Mouse (Mus musculus) cerebellum, postnatal 36 days (tissue): ENCODE data around the gene Morc4.
A peak's percentile ranks its signal among the peaks of the same experiment; 100 is the strongest.

Experiments
- DNase-seq, 2 experiments: peaks; one replicate each; pipeline ENCODE4 v3.0.0; 2021 to 2022; ENCODE audit warnings: mixed read lengths in 2 of 2

Morc4 gene

DNA sequence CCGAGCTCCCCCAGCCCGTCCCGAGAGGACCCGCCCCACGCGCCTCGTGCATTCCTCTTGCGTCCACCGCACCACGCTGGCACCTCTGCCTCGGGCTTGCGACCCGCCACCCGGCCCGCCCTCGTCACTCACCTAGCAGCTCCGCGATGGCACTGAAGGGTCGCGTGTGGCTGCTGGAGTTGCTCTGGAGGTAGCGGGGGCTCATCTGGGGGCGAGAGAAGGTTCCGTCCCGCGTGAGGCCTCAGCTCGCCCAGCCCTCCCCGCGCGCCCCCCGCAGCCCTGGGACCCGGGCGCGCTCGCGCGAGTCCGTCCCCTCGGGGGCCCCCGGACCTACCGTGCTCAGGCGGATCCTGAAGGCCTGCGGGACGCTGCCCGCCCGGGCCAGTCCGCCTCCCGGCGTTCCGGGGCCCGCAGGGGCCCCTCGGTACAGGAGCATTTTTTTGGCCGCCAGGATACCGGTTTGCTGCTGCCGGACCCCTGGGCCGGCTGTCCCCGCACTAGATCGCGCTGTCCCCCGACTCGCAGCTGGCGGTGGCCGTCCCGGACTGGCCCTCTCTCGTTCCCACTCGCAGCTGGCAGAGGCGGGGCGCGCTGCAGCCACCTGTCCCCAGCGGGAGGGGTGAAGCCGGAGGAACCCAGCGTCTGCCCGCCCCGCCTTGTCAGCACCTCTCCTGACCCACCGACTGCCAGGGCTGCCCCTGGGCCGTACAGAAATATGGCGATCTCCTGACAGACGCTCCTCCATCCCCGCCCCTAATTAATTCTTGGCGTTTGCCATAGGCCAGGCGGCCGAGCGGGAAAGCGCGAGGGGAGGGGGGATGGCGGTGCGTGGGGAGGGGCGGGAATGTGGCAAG lies at the start of gene Morc4:
TSS of gene Morc4 (minus strand) at position 740 of the 854 bp plus-strand sequence.
- DNase-seq: peak; percentile 46 to 54

DNA sequence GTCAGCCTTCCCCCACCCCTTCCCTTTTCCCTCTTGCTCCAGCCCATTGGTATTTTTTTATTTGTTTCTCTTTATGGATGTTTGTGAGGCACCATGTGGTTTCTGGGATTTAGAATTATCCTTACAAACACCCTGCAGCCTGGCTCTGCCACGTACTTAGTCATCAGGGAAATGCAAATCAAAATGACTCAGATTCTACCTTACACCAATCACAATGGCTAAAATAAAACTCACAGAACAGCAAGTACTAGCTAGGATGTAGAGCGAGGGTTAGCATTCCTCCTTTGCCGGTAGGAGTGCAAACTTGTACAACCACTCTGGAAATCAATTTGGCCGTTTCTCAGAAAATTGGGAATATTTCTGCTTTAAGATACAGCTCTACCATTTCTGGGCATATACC lies 49.1 kb upstream of the Morc4 start:
- DNase-seq: no peak

DNA sequence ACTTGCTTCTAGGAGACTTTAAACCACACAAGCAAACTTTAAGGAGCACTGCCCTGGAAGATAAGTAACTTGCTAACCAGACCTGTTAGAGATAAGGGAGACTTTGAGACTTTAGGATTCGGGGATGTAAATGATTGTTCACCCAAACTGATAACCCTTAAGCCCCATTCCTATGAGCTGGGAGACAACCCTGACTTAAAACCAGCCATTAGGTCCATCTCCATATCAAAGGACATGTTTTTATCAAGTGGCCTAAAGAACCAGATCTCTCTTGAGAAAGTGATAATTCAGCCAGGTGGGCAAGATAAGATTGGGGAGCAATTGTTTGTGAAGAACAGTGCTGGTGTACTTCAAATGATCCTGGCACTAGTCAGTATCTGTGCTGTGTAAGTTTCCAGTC lies 19.9 kb upstream of the Morc4 start:
- DNase-seq: no peak

DNA sequence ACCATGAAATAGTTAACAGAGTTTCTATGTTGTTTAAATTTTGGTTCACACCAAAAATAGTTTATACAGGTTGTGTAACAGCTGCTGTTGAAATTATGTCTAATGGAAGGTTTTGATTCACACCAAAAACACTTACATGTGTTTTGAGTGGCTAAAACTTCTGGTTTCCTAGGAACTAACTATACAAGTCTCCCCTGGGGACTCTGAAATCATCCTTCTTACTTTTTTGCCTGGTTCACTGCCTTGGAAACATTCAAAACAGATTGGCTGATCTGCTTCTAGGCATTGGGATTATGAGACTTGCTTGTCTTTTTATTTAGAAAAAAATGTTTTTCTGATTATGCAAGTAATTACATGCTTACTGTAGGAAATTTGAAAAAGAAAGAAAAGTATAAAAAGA lies 11.7 kb upstream of the Morc4 start:
- DNase-seq: no peak

DNA sequence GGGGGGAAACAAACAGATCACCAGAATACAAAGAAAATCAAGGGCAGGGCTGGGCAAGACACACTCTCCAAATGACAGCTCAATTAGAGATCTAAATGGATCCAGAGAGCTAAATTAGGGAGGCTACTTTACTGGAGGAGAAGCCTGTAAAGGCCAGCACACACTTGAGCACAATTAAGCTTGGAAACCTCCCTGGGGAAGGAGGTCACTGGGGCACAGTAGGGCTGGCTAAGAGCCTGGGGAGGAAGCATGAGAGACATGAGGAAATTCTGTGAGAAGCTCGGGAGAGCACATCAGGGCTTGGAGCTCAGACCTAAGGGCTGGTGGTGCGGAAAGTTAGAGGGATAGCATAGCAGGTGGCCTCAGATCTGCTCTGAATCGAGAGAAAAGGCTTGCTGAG lies 6.5 kb upstream of the Morc4 start:
- DNase-seq: no peak

DNA sequence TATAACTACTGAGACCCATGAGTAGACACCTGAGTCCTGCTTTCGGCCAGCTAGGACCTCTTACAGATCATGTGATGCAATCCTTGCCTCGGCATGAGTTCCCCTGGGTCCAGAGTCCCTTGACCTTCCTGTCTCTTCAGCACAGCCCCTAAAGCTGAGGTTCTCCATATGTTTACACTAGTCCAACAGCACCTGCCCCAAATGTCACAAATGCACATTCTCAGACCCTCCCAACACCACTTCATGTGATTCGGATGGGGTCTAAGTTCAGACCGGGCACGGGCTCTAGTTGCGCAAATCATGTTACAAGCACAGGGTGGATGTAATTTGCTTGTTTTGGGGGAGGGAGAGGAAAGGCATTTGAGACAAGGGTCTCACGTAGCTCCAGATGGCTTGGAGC lies 5.6 kb upstream of the Morc4 start:
- no peak for DNase-seq

DNA sequence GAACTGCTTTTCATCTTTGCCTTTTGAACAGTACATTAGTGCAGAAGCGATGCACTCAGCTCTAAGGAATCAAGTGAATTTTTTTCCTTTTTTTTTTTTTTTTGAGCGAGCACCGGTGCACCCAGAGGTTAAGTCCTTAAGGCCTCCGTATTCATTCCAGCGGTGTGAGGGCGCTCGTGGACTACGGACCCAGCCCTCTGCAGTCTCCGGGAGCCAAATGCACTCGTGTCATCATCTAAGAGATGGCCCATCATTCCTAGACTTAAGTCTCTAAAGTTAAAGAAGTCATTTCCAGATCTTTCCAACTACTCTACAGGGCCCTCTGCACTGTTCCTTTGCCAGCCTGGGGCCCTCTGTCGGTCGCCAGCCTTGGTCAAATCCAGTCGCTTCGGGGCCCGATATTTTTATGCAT lies 1.2 kb downstream of the Morc4 start:
- peak; percentile 5 to 6 for DNase-seq

DNA sequence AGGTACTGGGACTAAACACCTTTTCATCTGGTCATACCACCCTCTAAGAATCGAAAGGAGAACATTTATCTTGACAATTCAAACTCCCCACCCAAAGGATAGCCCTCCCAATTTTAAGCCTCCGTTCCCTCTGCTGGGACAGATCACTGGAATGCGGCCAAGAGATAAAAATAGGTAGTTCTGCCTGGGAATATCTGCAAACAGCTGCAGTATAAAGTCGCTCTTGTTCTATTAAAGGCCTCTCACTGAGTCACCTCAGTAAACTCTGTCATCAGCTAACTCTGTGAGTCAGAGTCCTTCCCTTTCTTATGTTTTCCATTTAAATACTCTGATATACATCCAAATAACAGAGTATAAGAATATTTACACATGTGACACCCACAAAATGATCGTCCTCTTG lies 12.1 kb downstream of the Morc4 start:
- no peak for DNase-seq

DNA sequence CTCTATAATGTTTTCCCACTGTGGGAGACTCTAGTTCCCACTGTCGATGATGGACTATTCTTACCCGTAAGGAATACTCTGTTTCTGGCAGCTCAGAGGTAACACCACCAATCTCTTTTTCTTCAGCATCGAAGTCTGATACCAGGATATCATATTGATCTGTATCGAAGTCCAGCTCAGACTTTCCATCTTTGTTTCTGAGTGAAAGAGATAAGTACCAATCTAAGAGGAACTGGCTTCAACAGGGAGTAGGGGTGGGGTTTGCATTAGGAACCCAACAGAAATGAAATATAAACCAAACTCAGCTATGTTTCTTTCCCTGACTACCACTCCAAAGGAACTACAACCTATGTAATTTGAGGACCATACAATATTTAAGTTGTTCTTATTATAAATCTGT lies 16.7 kb downstream of the Morc4 start:
- DNase-seq: no peak

DNA sequence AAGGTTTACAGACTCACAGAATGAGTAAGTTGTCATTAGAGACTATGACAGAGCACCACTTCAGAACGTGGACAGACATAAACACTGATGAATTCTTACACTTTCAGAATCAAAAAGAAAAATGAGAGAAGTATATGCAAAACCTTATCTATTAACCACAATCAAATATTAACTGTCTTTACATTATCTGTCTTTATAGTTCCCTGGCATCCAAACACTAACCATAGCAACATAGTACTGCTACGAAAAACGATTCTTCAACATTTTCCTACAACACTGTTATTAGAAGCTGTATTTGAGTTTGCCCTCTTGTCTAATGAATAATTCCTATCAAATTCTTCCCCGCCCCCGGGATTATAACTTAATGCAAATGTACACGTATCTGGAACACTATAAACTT lies 30.4 kb downstream of the Morc4 start:
- no peak for DNase-seq

DNA sequence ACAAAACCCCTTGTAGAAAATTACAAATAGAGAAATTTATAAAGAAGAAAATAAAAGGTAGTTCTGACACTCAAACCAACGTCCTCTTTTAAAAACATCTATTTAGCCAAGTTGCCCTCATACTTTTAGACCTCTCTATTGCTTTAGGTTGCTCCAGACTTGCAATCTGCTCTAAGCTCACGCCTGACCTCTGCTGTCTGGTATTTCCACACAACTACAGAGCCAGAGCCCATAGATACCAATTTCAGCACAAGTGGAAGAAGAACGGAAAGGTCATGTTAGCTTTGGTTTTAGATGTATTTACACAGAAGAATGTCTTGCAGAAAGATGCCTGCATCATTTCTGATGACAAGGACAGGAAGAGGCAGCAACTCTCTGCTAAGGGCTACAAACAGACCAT lies 32.4 kb downstream of the Morc4 start:
- no peak for DNase-seq

DNA sequence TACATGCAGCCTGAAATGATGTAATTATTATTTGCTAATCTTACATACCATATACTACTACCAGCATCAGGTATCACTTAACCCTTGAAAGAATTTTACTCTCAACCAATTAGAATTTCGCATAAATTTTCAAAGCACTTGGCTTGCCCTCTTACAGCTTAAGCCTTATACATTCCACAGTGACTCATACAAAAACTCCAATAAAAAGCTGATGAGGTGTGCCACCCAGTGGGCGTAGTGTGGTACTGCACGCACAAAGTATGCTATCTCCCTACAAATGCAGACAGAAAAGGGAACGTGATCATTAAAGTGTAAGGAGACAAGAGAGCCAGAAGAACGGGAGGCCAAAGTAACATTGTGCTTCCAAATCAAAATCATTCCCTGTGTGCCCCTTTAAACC lies 39.0 kb downstream of the Morc4 start:
- DNase-seq: peak; percentile 42 to 58

DNA sequence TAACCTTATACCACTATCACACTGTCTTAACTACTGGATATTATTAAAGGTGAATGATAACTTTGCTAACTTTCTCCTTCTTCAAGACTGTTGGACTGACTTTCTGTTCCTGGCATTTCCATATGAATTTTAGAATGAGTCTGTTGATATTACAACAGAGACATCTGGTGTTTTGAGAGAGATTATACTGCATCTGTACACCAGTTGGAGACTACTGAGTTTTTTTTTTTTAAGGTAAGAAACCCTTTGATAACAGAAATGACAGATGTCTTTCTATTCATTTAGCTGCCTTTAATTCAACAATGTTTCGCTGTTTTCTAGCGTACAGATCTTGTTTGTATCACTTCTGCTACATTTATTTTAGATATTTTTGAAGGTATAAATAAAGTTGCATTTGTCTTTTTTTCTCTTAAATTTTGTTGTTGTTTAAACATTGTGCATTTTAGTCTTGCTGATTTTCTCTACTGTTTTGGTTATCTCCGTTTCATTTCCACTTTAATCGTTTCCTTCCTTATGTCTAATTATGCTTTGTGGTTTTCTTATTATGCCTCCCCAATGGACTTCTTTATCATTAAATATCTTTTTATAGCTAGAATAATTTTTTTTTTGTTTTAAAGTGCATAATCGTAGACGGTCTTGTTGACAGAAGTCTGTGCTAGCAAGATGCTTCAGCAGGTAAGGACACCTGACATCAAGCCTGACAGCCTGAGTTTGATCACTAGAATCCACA lies 42.9 kb downstream of the Morc4 start:
- no peak for DNase-seq

DNA sequence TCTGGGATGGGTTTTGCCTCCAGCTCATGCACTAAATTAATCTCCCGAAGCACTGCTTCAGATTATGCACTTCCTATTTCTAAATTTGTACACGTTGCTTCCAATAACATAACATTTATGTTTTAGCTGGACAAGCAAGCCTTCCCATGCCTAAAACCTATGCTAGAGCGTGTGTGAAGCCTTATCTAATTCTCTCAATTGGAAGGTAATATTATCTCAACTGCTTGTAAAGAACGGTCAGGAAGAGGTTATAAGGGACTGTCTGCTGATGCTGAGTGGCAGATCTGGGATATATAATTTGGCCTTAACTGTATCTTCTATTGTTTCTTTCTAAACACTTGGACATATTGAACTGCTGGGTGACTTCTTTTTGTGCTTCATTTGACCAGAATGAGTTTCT lies 44.6 kb downstream of the Morc4 start:
- no peak for DNase-seq

DNA sequence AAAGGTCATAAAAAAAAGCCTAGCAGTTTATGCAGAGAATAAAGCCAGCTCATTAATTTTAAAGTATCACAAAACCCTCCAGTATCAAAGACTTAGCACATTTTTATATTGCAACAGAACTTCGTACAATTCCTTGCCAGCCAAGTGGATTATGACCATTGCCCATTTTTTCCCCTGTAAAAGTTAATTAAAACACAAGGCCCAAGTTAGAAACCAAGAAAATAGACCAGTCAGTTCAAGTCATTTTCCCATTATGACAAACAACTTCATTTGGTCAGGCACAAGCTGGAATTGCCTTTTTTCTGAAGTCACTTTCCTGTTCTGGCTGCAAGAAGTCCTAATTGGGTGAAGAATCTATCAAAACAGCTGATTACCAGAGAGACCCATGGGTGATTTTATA lies 46.1 kb downstream of the Morc4 start:
- no peak for DNase-seq

DNA sequence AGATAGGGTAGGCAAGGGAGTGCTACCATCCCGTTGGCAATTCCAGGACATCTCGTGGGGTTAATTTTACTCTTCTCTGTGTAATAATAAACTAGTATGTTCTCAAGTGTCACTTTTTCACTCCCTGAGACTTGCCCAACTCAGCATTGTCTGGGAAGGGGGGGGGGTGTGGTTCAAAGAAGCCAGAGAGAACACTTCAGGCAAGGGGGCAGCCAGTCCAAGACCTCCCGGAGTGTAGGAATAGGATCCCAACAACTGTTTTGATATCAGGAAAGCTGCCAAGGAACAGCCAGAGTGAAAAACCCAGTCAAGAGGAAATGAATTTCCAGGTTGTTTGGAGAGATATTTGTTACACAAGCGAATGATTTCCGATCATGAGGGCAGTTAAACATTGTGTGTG lies 56.3 kb downstream of the Morc4 start:
- DNase-seq: no peak

DNA sequence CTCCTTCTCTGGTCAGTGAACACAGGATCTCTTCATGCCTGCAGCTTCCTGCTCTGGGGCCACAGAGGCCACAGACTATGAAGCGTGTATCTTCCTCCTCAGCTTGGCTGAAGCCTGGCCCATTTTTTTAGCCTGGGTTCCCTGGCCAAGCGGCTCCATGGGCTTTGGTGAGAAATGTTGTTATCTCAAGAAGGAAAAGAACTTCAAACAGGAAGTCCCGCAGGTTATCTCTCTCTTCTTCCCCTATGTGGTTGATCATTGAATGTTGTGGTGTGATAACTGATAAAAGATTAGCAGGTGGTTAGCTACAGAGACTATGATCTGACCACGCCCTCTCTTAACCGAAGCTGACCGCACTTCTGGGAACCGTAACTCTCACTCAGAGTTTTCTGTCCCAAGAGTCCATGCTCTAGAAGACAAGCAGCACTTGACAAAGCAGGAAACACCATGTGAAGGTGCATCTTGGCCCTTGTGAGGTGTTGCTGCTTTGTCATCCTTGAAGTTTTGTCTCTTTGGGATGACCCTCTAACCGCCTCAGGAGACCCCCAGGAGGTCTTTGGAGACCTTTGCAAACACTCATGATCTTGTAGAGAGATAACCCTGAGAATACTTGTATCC lies 57.4 kb downstream of the Morc4 start:
- no peak for DNase-seq

DNA sequence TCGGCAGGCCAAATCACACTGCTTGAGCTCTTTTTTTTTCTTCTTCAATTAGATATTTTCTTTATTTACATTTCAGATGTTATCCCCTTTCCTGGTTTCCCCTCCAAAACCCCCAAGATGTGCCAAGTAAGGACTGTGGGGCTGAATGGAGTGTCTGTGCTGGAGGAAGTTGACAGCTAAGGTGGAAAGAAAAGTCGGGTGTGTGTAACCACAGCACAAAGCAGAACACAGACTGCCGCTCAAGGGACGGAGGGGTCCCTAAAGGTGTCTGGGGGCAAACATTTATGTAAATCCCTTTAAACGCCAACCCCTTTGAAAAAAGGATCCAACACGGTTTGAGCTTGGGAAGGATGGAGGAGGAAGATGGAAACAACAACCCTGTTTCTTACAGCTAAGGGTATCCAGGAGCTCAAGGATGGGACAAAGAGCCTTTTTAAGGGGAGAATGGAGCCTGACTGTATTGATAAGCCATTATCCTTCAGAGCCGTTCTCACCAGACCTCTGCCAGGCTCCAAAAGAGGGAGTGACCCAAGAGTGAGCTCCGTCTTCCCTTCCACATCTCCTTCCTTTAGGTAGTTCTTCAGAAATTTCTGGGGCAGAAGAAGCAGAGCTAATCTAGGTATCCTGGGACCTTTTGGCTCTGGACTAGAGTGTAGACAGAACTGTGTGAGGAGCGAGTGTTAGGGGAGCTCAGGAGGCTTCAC lies 58.0 kb downstream of the Morc4 start:
- no peak for DNase-seq

DNA sequence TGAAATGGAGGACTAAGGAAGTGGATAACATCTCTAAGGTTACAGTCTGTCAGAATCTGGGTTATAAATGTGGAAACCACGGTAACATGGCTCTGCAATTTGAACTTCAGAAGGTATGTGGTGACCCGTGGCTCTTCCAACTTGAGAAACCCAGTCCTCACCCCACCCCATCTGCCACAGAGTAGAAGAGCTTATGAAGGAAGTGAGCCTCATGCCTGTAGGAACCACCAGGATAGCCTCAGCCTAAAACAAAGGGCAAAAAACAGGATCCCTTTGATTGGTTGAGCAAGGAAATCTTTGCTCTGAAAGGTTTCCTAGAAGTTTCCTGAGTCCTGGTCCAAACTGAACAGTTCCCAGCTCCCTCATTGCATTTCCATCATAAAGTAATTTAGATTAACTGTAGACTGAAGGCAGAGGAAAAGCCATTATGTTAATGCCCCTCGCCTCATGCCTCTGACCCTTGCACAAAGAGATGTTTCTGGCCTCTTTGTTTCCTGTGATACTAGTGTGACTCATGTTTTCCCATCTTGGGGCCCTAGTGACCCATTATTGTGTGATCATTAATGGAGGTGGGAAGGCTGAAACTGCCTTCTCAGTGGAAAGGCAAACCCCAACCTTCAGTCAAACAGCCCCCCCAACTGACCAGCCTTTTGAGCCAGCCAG lies 58.7 kb downstream of the Morc4 start:
- no peak for DNase-seq

DNA sequence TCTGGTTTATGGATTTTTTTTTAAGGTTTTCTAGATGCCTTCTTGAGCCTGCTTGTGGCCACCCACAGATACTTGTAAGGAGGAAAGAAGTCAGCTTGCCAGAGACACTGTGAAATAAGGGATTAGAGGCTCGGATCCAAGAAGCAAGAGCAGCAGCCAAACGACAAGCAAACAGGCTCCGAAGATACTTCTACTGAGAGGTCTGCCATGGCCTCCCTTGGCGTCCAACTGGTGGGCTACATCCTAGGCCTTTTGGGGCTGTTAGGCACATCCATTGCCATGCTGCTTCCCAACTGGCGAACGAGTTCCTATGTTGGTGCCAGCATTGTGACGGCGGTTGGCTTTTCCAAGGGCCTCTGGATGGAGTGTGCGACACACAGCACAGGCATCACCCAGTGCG lies 63.0 kb downstream of the Morc4 start:
- DNase-seq: peak; percentile 26 to 46

DNA sequence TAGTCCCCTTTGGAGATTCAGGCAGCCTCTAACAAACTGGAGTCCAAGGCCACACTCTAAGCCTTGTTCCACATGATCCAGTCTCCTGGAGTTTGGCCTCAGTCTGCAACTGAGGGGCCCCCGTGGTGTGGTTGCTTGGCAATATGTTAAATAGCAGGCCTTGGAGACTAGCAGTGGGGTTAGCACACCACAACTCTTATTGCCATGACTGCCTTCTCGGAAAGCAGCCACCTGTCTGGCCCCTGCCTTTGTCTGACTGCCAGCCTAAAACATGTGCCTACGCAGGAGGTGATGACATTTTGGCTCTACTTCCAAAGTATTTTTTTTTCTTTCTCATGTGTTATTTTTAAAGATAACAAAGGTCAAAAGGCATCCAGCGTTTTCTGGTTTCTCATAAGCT lies 63.4 kb downstream of the Morc4 start:
- peak; percentile 51 to 53 for DNase-seq

DNA sequence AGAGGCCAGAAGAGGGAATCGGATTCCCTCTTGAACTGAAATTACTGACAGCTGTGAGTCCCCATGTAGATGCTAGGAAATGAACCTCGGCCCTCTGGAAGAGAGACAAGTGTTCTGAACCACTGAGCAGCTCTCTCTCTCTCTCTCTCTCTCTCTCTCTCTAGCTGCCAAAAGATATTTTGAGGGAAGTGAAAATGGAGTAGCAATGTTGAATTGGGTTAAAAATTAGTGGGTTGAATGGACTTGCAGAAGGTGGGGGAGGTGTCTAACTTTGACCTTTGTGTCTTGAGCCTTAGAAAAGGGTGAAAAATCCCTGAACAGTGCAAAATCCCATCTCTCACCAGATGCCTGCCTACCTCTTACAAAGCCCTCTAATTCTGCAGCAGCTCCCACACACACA lies 64.1 kb downstream of the Morc4 start:
- no peak for DNase-seq

DNA sequence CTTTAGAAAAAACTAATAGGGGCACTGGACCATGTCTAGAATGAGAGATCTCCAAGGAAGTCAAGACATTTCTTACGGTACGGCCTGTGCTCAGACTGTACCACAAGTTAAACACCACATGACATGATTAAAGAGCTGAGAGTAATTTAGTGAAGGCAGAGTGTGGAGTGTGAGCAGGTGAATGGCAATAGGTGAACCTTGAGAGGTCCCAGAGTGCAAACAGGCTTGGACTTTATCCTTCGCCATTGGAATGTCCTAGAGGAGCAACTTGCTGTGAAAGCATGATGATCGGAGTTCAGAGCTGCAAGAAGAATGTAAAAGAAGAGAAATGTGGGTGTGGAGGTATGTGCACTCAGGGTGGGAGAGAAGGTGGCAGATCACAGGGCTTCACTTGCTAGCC lies 65.6 kb downstream of the Morc4 start:
- DNase-seq: no peak
